Mouse (Mus musculus) left cerebral cortex, adult 18-20 months (tissue): ENCODE measurements around the gene 6430571L13Rik. TPM values are rescaled to one million over a fixed set of nuclear protein-coding genes. Genes with fewer than 3 reads are reported as not detected.

Experiments
- DNase-seq, 2 experiments: peaks; one replicate each; pipeline ENCODE4 v3.0.0; 2021 to 2022; ENCODE audit warnings: low spot score in 2 of 2, mixed read lengths in 1 of 2
- total RNA-seq, 2 experiments: library from RNA; stranded (reverse); gene quantifications; 2 replicates each; pipeline ENCODE4 v1.2.3; 2021

6430571L13Rik gene
- total RNA-seq, 2 experiments from 2014 or later: 4.1 to 4.2 TPM

GRCm38 (mm10) chr9:107374623-107375022, 34.2 kb downstream of the 6430571L13Rik start:
- DNase-seq: no peak

- DNase-seq: no peak
Measured at GRCm38 (mm10) chr9:107375451-107375850, 35.0 kb downstream of the 6430571L13Rik start.

- peak in 1 of 2 experiments; percentile 26 for DNase-seq
Measured at GRCm38 (mm10) chr9:107377961-107378512, 37.6 kb downstream of the 6430571L13Rik start.

GRCm38 (mm10) chr9:107381723-107382122, 41.3 kb downstream of the 6430571L13Rik start:
- DNase-seq: no peak

- no peak for DNase-seq
Measured at GRCm38 (mm10) chr9:107384396-107384795, 44.0 kb downstream of the 6430571L13Rik start.

- DNase-seq: no peak
Measured at GRCm38 (mm10) chr9:107386722-107387121, 46.3 kb downstream of the 6430571L13Rik start.

GRCm38 (mm10) chr9:107387708-107388107, 47.3 kb downstream of the 6430571L13Rik start:
- no peak for DNase-seq

GRCm38 (mm10) chr9:107388263-107388662, 47.9 kb downstream of the 6430571L13Rik start:
- DNase-seq: no peak

GRCm38 (mm10) chr9:107396397-107396796, 56.0 kb downstream of the 6430571L13Rik start:
- DNase-seq: no peak

GRCm38 (mm10) chr9:107398968-107399367, 58.6 kb downstream of the 6430571L13Rik start:
- no peak for DNase-seq

GRCm38 (mm10) chr9:107399491-107399971, 59.1 kb downstream of the 6430571L13Rik start, which contains the start of gene Cacna2d2:
Gene Cacna2d2, plus strand, starts transcription at chr9:107399612.
- peak; percentile 28 to 53 for DNase-seq

- no peak for DNase-seq
Measured at GRCm38 (mm10) chr9:107400060-107400511, 59.7 kb downstream of the 6430571L13Rik start.

GRCm38 (mm10) chr9:107400666-107401285, 60.4 kb downstream of the 6430571L13Rik start:
- no peak for DNase-seq

Other genes with a start within 250 kb of the 6430571L13Rik start
- 100 to 1,000 TPM; 199 to 214 TPM for gene Dock3, start 108.7 kb upstream of the 6430571L13Rik start, total RNA-seq
- gene Mapkapk3, start 50.7 kb upstream of the 6430571L13Rik start, total RNA-seq: 1 to 10 TPM; 3.3 to 4.3 TPM
- gene Cish, start 44.6 kb upstream of the 6430571L13Rik start, total RNA-seq: 1 to 10 TPM; 6.9 to 9.1 TPM
- 10 to 100 TPM; 14.7 to 16.8 TPM for gene Hemk1, start 2.3 kb upstream of the 6430571L13Rik start, total RNA-seq
- gene Cacna2d2, start 59.0 kb downstream of the 6430571L13Rik start, total RNA-seq: 10 to 100 TPM; 24.3 to 29.7 TPM
- gene Tmem115, start 193.3 kb downstream of the 6430571L13Rik start, total RNA-seq: 10 to 100 TPM; 36.0 to 38.5 TPM
- 10 to 100 TPM; 14.3 to 16.2 TPM for gene Cyb561d2, start 201.6 kb downstream of the 6430571L13Rik start, total RNA-seq
- 10 to 100 TPM; 42.2 to 43.6 TPM for gene Nprl2, start 201.6 kb downstream of the 6430571L13Rik start, total RNA-seq
- gene Zmynd10, start 206.7 kb downstream of the 6430571L13Rik start, total RNA-seq: 1 to 10 TPM; 6.1 to 7.2 TPM
- 10 to 100 TPM; 19.5 to 20.3 TPM for gene Rassf1, start 211.0 kb downstream of the 6430571L13Rik start, total RNA-seq
- 100 to 1,000 TPM; 104 to 108 TPM for gene Tusc2, start 222.7 kb downstream of the 6430571L13Rik start, total RNA-seq
- gene Hyal2, start 227.3 kb downstream of the 6430571L13Rik start, total RNA-seq: 10 to 100 TPM; 13.0 to 15.5 TPM
- 1 to 10 TPM; 6.3 to 7.2 TPM for gene Hyal1, start 236.3 kb downstream of the 6430571L13Rik start, total RNA-seq
- gene Naa80, start 238.3 kb downstream of the 6430571L13Rik start, total RNA-seq: 10 to 100 TPM; 10.1 to 13.4 TPM
- gene Hyal3, start 240.2 kb downstream of the 6430571L13Rik start, total RNA-seq: 1 to 10 TPM; 1.6 TPM
- 10 to 100 TPM; 11.3 to 11.9 TPM for gene Ifrd2, start 247.0 kb downstream of the 6430571L13Rik start, total RNA-seq